Mouse (Mus musculus) midbrain, embryonic 14.5 days (tissue): ENCODE measurements around the gene Brap. TPM values are rescaled to one million over a fixed set of nuclear protein-coding genes. Genes with fewer than 3 reads are reported as not detected.

ENCODE experiments used
- polyA plus RNA-seq: library from polyadenylated mRNA; unstranded; fragments of >200 nt; fragmentation: Nextera tagmentation; extraction: Ambion mirVana; gene quantifications from 2 replicates; pipeline ENCODE4 v1.2.1, GENCODE M21; 2014

Brap gene
- polyA plus RNA-seq, 1 experiment from 2014 or later = 47.6 TPM

Other genes with a start within 250 kb of the Brap start
- gene Tmem116, start 208.7 kb upstream of the Brap start, polyA plus RNA-seq = 1.7 and 2.0 TPM in 2 replicates
- gene Erp29, start 208.1 kb upstream of the Brap start, polyA plus RNA-seq = 129 and 151 TPM in 2 replicates
- 0.08 TPM in 1 of 2 replicates, not detected in the other for gene Adam1b, start 157.1 kb upstream of the Brap start, polyA plus RNA-seq
- 6.8 and 6.9 TPM in 2 replicates for gene Adam1a, start 115.1 kb upstream of the Brap start, polyA plus RNA-seq
- not detected in 2 replicates for gene Gm42878, start 115.1 kb upstream of the Brap start, polyA plus RNA-seq
- 58.3 and 68.8 TPM in 2 replicates for gene Mapkapk5, start 114.7 kb upstream of the Brap start, polyA plus RNA-seq
- gene Aldh2, start 66.7 kb upstream of the Brap start, polyA plus RNA-seq = 41.8 and 64.1 TPM in 2 replicates
- gene Acad12, start 41.6 kb upstream of the Brap start, polyA plus RNA-seq = 1.2 and 1.7 TPM in 2 replicates
- 1.4 and 2.4 TPM in 2 replicates for gene Acad10, start within 50 bp of the Brap start, polyA plus RNA-seq
- 85.3 and 92.2 TPM in 2 replicates for gene Atxn2, start 50.8 kb downstream of the Brap start, polyA plus RNA-seq
- 6.1 and 7.8 TPM in 2 replicates for gene Sh2b3, start 177.1 kb downstream of the Brap start, polyA plus RNA-seq
- 36.8 and 40.1 TPM in 2 replicates for gene Pheta1, start 188.4 kb downstream of the Brap start, polyA plus RNA-seq